Mouse (Mus musculus) heart, adult 18-20 months (tissue): ENCODE results near the gene Gm29735. TPM values are rescaled to one million over a fixed set of nuclear protein-coding genes. Genes with fewer than 3 reads are reported as not detected.
"Not testable (repeated sequence)": the region's sequence is repeated elsewhere in the genome, so short reads cannot be mapped to it uniquely, and the experiment has no call there.

ENCODE experiments used
- DNase-seq, 2 experiments: peaks; one replicate each; pipeline ENCODE4 v3.0.0; 2021 to 2022; ENCODE audit warnings: mixed read lengths in 1 of 2
- total RNA-seq, 2 experiments: library from RNA; stranded (reverse); gene quantifications; 2 replicates each; pipeline ENCODE4 v1.2.3; 2021

Gm29735 gene
- total RNA-seq, 2 experiments from 2014 or later, result not detected

DNA sequence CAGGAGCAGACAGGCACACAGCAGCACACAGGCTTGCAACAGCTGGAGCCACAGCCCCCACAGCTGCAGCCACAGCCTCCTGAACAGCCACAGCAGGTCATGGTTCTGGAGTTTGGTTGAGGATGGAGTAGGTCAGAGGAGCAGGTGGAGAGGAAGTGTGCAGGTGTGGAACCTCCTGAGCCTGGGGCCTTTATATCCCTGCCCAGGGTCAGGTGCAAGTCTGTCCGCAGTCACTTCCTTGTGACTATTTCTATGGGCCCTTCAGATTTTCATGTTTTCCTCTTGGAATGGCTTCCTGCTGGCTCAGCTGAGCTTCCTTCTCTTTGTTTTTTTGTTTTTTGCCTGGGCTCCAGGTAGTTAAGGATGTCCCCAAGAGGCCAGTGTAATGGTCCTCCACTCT lies 36.3 kb downstream of the Gm29735 start, which contains the start of gene Gm45618:
TSS of gene Gm45618 (minus strand) at position 101 of the 400 bp plus-strand sequence.
- not testable (repeated sequence) for DNase-seq

DNA sequence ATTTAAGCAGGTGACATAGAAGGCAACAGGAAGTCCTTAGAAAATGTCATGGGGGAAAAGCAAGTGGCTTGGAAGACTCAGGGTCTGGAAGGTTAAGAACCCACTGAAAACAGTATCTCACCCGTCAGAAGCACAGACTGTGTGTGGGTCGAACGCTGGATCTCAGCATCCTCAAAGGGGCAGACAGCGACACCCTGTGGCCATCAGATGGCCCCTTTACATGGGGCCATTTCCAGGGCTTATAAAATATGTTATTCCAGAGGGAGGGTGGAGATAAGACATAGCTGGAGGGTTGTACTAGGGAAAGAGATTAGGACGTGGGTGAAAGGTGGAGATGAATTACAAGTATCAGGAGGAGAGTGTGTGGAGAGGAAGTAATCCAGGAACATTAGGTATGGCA lies 37.3 kb downstream of the Gm29735 start:
- peak in 1 of 2 experiments; percentile 21 for DNase-seq

Other genes with a start within 250 kb of the Gm29735 start
- 10 to 100 TPM; 50.9 to 54.4 TPM for gene Tollip, start 238.6 kb downstream of the Gm29735 start, total RNA-seq
- under 1 TPM; 0.15 to 0.39 TPM for gene Brsk2, start 207.4 kb downstream of the Gm29735 start, total RNA-seq
- gene Mob2, start 96.0 kb downstream of the Gm29735 start, total RNA-seq, result 10 to 100 TPM; 45.7 to 51.1 TPM
- gene Dusp8, start 61.3 kb downstream of the Gm29735 start, total RNA-seq, result 10 to 100 TPM; 30.7 to 36.6 TPM
- not detected for gene Gm45618, start 36.4 kb downstream of the Gm29735 start, total RNA-seq
- not detected for gene Gm39115, start 21.1 kb downstream of the Gm29735 start, total RNA-seq
- not detected for gene Gm45337, start 12.5 kb downstream of the Gm29735 start, total RNA-seq
- not detected for gene Gm4553, start 8.6 kb upstream of the Gm29735 start, total RNA-seq
- gene Krtap5-2, start 18.9 kb upstream of the Gm29735 start, total RNA-seq, result not detected
- gene Gm10153, start 33.3 kb upstream of the Gm29735 start, total RNA-seq, result not detected
- gene Krtap5-3, start 44.3 kb upstream of the Gm29735 start, total RNA-seq, result not detected
- not detected for gene Gm7579, start 54.7 kb upstream of the Gm29735 start, total RNA-seq
- not detected for gene Krtap5-5, start 72.9 kb upstream of the Gm29735 start, total RNA-seq
- not detected for gene Gm40460, start 84.0 kb upstream of the Gm29735 start, total RNA-seq
- gene Gm2431, start 101.2 kb upstream of the Gm29735 start, total RNA-seq, result not detected
- gene Gm4559, start 117.2 kb upstream of the Gm29735 start, total RNA-seq, result not detected
- not detected for gene Krtap5-1, start 140.0 kb upstream of the Gm29735 start, total RNA-seq
- gene Krtap5-4, start 146.4 kb upstream of the Gm29735 start, total RNA-seq, result not detected
- 1 to 10 TPM; 2.0 to 2.2 TPM for gene Ifitm10, start 216.6 kb upstream of the Gm29735 start, total RNA-seq
- gene Gm49369, start 225.6 kb upstream of the Gm29735 start, total RNA-seq, result 1 to 10 TPM; 2.1 to 2.2 TPM
- gene Ctsd, start 230.9 kb upstream of the Gm29735 start, total RNA-seq, result 1,000 to 10,000 TPM in 1 of 2 experiments, 100 to 1,000 TPM in 1; 997 to 1,066 TPM